Mouse (Mus musculus) megakaryocyte progenitor cell, adult 5-6 weeks (primary cell): ENCODE data around the gene Rhoa. TPM values are rescaled to one million over a fixed set of nuclear protein-coding genes. Genes with fewer than 3 reads are reported as not detected.
"Not testable (repeated sequence)": the region's sequence is repeated elsewhere in the genome, so short reads cannot be mapped to it uniquely, and the experiment has no call there.

Experiments used
- ATAC-seq: replicated peaks from 2 replicates; pipeline ENCODE4 v1.8.0; 2016; ENCODE audit warnings: mild to moderate bottlenecking, moderate TSS enrichment, inconsistent platforms; ENCODE audit not compliant: poor library complexity
- total RNA-seq, 2 experiments: library from RNA; stranded (forward) in 1 of 2; stranded (reverse) in 1 of 2; fragments of 157-497, 149-512 nt in 1 of 2; fragments of 200-1000 nt in 1 of 2; gene quantifications; 2 replicates each; pipeline versions ENCODE4 v1.2.3 to v1.2.4; 2015 to 2017

Gene Rhoa
- total RNA-seq (2015): 261 and 298 TPM in 2 replicates
- 265 and 283 TPM in 2 replicates for total RNA-seq (2017)

DNA sequence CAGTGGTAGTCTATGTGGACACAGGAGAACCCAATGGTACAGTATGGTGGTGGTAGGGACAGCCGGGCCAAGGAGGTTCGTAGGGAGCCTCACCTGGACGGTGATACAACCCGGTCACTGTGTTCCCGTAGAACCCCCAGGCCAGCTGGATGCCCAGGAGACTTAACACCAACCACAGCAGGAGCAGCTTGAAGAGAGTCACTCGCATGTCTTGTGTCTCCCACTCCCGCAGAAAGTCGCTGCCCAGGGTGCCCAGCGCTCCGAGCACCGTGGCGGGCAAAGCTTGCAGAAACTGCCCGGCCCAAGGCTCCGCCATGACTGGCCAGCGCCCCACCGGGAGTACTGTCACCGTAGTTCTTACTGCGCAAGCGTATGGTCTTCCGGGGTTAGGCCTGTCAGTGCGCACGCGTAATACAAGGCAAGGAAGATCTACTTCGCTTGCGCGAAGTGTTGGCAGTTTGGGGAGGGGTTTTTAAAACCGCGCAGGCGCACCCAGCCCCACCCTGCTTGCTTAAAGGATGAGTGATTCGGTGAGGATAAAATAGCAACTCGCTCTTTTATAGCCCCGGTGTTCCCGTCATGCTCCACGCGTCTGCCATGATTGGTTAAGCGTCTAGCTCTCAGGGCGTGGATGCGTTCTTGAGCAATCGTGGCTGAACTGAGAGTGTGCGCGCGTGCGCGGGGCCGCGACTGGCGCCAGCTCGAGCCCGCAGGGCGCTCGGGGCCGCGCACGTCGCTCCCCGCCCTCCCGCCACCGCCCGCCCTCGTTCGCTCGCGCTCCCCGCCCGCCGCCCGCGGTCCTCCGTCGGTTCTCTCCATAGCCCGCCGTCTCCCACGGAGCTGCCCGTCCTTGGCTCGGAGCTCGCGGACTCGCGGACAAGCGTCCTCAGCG, at the start of gene Rhoa, which contains the start of gene Tcta:
Gene Rhoa, plus strand, starts transcription at position 501 of the 892 bp plus-strand sequence.
Gene Tcta, minus strand, starts transcription at position 532 of the 892 bp plus-strand sequence.
- peak; percentile 88 for ATAC-seq

DNA sequence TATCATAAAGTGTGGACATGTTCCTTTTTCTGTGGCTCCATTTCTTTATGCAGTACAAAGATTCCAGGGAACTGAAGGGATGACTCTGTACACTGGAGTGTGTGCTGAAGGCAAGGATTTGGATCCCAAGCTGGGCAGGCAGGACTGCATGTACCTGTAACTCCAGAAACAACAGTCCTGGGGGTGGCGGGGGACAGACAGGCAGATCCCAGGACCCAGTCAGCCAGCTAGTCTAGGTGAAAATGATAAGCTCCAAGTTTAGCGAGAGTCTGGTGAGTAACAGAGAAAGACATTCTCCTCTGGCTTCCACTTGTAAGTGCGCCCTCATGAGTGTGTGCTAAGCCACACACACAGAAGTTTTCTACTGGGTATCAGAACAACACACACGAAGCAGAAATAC, 45.4 kb upstream of the Rhoa start:
- ATAC-seq: no peak

DNA sequence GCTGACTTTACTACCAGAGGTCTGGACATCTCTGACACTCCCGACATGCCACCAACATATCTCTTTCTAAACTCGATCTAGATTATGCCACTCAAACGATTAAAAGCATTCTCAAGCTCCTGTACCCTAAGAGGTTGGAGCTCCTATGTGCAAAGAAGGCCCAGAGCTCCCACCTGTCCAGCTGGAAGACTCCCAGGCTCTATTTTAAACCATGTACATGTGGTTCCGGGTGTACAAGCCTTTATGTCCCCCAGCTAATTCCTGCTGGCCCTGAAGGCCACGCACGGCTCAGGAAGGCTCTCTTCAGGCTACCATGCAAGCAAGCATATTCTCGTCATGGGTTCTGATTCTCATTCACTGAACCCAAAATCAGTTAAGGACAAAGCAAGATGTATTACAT, 44.1 kb upstream of the Rhoa start:
- ATAC-seq: no peak

DNA sequence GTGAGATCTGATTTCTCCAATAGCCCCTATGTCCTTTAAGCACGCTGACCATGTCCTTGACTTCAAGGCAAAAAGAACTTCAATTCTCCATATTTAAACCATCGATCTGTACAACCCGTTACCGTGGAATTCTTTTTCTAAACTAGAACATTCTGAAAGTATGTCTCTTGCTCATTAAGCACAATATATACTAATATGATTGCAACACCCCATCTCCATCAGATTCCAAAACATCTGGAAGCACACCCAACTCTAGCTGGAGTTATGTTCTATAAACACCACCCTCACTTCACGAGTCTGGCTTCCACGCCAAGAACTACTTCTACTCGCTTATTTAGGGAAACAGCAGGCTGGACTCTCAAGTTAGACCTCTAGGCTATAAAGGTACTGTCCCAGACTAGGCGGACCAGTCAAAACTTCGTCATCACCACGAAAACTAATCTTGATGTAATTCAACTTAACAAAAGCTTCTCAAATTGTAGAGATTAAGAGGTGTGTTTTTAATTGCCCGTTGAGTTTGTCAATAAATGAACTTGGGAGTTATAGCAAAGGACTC, 43.4 kb upstream of the Rhoa start:
- no peak for ATAC-seq

DNA sequence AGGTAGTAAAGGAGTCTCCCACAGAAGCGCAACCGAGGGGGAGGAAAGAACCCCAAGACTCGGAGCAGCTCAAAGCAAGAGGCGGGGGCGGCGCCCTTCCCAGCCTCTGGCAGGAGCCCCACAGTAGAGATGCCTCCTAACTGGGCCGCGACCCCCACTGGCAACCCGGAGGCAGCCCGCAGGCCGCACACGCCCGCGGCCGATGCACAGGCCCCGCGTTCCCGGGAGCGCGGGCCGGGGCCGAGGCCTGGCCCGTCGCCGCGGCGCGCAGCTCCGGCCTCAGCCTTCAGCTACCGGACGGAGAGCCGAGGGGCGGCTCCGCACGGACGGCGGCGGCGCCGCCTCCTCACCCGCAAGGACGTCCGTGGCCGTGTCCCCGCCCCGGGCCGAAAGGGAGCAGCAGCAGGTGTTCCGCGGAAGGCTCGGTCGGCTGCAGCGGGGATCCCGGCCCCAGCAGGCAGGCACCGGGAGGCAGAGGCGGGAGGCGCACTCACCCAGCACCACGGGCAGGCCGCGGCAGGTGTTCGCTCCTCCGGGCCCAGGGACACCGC, 42.7 kb upstream of the Rhoa start:
- peak; percentile 5 for ATAC-seq

DNA sequence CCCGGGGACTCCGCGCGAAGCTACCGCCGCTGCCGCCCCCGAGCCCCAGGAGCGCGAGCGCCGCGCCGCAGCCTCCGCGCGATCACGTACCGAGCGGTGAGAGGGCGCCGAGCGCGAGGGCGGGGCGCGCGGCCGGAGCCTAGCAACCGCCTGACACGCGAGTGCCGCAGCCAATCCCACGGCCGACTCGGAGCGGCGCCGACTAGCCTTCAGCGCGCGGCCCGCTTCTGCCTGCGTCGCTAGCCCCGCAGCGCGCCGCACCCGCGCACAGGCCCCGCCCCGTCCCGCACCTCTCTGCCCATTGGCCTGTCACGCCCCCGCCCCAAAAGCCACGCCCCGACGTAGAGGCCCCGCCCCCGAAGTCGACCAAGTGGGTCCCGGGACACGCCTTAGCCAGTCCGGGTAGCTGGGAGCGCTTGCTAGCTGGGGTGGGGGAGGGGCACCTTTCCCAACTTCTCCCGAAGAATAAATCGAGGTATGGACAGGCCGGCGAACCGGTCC, 42.2 kb upstream of the Rhoa start, which contains the start of gene Dag1:
Gene Dag1, minus strand, starts transcription at position 269 of the 501 bp plus-strand sequence.
- peak; percentile 93 for ATAC-seq

DNA sequence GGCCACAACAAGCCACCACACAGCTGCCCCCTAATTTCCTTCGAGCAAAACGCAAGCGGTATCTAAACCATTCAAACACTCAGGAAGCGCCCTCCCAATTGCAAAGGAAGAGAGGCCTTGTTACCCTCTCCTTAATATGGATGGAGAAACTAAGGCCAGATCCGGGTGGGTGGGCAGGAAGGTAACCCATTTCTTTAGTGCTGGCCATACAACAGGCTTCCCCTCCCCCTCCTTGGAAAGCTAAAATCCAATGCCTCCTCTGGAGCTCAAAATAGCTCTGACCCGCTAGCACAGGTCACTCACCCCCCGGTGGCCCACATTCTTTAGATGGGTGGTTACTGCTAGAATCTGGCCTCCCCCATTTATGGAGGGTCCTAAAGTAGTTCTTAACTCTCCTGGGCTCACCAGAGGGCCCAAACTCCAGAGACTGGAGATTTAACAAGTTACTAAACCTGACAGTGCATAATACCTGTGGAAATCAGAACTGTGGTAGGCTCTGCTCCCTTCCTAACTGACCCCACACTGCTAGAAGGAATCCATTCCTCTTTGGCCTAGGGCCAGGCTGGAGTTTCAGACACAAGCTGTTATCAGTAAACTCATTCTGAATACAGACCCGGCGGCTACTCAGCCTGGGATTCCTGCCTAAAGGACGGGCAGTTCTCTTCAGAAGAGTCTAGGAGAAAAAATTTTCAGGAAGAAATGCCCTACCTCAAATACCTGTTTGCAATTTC, 41.6 kb upstream of the Rhoa start:
- ATAC-seq: peak; percentile 6

DNA sequence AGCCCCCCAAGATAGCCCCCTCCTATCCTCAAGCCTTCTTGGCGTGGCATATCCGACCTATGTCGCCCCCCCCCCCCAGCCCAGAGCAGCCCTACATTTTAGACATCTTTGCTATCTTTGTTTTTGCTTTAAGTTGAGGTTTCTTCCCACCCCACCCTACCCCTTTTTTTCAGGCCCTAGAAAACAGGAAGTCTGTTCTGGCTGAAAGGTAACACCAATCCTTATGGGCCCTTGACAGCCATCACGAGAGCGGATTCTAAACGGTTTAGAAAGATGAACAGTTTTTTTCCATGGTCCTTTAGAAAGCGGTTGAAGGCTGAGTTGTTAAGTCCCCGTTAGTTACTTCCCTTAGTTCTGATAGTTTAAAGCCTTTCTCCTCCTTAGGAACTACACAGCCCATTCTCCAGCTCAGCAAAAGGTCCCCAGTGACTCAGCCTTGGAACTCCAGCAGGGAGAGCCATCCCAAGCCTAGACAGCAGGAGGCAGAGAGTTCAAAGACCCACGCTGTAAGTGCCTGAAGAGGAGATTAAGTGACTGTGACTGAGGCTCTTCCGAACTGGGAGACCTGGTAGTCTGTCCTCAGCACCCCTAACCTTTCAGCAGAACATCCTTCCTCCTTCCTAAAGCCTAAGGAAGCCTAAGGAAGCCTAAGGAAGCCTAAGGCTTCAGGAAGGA, 39.5 kb upstream of the Rhoa start:
- no peak for ATAC-seq

DNA sequence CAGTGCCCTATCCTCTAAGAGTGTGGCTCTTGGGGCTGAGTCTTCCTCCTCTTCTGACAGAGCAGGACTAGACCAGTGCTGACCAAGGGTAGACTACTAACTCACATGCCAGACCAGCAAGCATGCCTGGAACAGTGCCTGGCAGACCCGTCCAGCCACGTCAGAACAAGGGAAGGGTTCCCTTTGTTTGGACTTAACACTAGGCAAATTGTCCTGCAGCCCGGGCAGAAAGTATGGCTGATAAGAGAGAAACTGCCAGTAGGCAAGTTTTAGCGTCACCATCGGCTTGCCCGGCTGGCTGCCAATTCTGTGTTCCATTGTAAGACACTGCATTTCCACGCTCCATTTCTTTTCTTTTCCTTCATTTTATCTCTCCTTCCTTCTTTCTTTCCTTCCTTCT, 38.2 kb upstream of the Rhoa start:
- ATAC-seq: no peak

DNA sequence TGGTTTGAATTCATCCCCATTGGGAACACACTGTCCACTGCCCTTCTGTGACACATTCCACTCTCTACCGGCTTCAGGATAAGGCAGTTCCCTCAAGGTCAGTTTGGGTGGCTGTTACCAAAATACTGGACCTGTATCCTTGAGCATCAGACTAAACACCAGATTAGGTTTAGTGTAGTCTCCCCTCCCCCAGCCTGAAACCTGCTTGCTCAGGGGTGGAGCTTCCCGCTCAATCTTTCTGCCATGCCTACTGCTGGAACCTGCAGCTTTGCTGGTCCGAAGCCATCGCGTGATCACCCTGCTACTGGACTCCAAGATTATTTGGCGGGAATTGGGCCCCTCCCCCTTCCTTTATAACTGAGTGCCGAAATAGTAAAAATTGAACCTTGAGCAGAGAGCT, 37.2 kb upstream of the Rhoa start:
- ATAC-seq: not testable (repeated sequence)

DNA sequence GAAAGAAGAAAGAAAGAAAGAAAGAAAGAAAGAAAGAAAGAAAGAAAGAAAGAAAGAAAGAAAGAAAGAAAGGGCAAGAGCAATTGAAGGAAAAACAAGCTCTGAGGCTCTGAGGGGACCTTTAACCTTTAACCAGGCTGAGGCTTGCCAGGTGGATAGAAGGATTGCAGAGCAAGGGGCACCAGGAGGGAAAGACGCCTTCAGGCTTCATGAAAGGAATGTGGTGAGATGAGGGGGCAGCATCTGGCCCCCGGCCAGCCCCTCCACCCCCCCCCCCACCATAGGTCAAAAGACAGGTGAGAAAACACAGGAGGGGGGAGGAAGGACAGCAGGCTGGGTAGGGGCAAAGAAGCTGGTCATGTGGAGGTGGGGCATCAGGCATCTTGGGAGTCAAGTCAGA, 34.0 kb upstream of the Rhoa start:
- no peak for ATAC-seq

DNA sequence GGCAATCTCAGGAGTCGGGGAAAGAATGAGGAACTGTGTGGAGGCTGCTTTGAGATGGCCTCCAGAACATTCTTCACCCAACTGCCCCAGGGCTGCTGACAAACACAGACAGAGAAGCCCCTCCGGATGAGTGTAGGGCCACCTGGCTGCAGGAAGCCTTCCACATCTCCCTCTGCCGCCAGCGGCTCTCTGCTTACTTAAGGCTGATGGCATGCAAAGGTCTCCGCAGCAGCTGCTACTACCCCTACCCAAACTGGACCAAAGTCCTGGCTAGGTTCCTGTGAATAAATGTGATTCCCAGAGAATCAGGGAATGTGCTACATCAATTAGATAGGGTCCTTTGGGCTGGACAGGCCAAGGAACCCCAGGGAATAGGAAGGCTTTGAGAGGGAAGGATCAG, 33.2 kb upstream of the Rhoa start:
- no peak for ATAC-seq

DNA sequence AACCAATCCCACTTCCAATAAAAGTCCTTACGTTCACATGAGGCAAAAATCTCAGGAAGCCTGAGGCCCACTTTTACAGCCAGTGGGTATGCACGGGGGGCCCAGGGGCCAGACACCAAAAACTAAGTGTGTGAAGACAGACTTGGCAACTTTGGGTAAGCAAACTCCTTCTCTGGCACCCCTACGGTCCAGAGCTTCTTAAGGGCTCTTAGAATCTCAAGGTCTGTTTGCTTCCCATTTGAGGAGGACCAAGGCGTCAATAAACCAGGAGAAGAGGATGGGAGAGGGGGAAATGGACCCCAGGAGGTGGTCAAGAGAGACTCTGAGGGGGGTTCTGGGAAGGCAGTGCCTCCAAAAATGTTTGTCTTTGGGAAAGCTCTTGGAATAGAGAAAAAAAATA, 32.4 kb upstream of the Rhoa start:
- no peak for ATAC-seq

DNA sequence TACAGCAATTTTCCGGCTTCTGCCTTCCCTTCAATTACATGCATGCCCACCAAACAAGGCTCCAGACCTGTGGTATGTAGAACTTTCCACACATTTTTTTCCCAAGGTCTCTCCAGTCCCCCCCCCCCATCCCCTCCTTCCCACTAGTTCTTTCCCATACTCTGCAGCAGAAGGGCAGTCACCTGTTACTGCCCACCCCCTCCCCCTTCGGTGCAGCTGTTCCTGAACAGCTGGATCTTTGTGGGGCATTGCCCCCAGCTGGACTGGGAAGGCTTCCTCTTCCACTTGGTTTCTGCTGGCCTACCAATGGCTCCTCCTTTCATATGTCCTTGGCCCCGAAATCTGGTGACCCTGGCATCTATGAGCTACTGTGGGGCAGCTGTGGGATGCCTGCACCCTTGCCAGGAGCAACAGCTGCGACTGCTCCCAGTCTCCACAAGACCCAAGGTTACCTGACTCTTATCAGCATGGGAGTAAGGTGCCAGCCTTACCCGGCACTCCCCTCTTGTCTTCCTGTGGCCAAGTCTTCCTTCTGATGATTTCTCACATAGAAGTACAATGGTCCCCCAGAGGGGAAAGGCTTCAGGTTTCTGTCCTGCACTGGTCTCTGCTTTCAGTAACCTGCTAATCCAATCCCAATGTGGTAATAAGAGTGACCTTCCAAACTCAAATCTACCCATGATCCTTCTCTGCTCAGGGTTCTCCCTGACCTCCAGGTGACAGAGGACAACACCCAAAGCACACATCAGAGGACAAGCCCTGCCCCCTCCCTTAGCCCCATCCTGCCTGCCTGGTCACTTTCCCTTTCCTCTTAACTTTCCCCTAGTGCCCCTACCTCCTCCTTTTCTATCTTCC, 31.2 kb upstream of the Rhoa start:
- ATAC-seq: no peak

DNA sequence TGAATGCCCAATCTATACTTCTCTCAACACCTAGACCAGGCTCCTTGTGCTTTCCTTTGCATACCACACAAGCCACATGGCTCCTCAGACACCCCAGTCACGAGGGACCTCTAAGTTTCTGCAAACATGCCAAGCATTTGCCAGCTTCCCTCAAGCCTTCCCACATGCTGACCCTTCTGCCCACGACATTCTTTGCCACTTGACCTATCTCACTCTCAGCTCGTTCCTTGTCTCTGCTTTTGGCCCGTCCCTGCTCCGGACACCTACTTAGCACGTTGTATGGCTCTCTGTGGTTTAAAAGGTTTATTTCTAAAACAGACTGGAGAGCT, 30.6 kb upstream of the Rhoa start:
- ATAC-seq: no peak

DNA sequence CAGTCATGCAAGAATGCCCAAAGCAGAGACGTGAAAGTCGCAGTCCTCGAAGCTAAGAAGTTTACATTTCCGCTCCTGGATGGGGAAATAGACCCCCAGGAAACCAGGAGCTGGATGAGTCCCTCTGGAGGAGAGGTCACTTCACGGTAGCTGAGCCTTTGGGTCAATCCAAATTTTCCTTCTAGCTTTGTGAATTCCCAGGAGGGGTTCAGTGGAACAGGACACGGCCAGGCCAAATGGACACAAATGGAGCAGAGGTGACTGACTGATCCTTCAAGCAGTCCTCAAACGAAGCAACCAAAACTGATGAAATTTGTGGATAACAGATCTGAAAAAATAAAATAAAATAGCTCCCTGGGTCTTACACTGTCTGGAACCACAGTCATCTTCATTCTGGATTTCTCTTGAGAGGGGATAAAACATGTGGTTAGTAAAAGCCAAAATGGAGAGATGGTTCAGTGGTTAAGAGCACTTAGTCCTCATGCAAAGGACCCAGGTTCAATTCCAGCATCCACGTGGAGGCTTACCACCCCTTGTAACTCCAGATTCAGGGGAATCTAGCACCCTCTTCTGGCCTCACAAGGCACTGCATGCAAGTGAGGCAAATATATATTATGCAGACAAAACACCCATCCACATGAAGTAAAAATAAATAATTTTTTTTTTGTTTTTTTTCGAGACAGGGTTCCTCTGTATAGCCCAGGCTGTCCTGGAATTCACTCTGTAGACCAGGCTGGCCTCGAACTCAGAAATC, 27.1 kb upstream of the Rhoa start:
- ATAC-seq: peak; percentile 92

DNA sequence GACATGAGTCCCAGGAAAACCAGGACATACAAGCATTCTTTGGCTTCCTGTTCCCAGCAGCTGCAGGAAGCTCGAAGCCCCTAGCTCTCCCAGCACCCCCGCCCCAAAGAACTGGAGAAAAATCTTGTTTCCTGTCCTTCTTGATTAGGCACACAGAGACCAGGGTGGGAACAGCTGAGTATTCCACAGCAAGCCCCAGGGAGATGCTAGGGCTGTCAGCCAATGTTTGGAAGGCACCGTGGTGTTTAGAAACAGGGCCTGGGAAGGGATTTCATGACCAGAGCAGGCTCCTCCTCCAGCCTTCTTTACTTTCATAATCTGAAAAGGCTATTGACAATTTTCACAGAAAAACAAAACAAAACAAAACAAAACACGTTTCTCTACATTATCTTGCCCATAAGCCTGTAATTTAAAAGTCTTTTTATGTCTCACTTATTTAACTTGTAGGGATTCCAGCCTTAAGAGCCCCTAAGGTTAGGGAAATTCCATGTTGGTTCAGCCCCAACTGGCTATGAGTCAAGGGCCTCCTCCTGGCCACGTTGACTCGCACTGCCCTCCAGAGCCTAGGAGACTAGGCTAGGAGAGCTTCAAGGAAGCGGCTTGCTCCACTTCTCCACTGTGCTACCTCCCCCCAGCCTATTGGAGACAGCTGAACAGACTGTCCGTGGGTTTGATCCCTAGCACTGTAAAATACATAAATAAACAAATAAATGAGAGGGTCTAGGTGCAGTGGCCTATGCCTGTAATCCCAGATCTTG, 25.7 kb upstream of the Rhoa start:
- no peak for ATAC-seq

DNA sequence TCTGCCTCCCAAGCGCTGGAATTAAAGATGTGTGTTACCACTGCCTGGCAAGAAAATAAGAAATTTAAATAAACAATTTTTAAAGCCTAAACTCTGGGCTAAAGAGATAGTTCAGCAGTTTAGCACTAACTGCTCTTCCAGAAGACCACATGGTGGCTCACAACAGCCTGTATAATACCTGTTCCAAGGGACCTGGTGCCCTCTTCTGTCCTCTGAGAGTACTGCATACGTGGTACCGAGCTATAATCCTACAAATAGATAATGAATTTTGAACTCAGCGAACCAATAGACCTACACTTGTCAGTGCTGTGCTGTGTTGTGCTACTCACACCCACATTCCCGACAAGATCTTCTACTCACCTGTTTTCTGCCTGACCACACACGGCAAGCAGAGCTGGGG, 21.5 kb upstream of the Rhoa start:
- ATAC-seq: peak; percentile 100
